Mouse (Mus musculus): Measurements from ENCODE around the gene Cd38. TPM values are rescaled to one million over a fixed set of nuclear protein-coding genes. Genes with fewer than 3 reads are reported as not detected.

The Cd38 gene
- 6.1 and 7.5 TPM in 2 replicates for polyA plus RNA-seq (2012; rRNA removed)

DNA sequence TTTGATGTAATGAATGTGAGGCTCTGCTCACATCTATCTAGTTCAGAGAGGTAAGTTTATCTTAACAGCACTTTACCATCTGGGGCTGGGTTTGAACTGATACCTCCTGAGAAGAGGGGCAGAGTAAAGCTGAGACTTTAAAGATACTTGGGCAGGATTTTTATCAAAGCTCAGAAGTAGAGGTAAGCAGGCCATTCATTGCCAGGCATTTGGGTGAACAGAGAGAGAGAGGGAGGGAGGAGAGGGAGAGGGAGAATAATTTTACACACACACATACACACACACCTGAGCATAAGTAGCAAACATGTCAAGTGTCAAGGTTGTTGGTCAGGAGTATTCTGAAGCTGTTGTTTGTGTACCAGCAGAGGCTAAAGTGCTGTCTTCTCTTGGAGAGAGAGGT, at the start of gene Cd38:
TSS of gene Cd38 (plus strand) at position 301 of the 400 bp plus-strand sequence.
- no peak for DNase-seq (ENCODE audit: extremely low spot score in 1 of 2, low spot score in 1 of 2)

DNA sequence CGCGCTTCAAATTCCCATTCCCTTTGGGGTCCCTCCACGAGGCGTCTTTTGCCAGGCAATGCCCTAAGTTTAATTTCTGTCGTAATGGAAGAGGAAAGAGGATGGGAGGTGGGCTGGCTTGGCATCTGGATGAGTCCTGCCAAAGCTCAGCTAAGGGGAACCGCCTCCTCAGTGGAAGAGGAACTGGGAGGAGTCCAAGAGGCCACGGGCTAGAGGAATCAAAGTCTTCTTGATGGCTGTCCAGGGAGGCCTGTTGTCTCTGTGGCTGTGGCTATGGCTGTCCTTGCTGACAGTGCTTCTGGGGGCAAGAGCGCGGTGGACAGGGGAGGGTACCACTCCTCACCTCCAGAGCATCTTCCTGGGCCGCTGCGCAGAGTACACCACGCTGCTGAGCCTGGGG, 49.7 kb upstream of the Cd38 start, which contains the start of gene Bst1:
TSS of gene Bst1 (plus strand) at position 191 of the 400 bp plus-strand sequence.
- DNase-seq (ENCODE audit: extremely low spot score in 1 of 2, low spot score in 1 of 2): no peak

DNA sequence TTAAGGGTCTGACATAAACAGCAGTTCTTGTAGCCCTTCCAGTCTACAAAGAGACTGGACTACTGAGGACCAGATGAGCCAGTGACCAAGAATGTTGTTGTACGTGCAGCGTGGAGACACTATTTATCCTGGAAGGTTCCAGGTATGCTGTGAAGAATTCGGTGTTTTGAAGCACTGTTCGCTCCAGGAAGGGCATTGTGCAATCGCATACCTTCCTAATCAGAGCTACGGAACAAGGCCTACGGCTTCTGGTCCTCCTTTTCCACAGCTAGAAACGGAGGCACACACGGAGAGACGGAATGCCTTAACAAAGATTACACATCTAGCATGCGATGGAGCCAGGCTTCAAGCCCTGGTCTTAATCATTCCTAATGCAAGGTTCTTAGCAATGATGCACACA, 47.6 kb upstream of the Cd38 start:
- DNase-seq (ENCODE audit: extremely low spot score in 1 of 2, low spot score in 1 of 2): no peak

DNA sequence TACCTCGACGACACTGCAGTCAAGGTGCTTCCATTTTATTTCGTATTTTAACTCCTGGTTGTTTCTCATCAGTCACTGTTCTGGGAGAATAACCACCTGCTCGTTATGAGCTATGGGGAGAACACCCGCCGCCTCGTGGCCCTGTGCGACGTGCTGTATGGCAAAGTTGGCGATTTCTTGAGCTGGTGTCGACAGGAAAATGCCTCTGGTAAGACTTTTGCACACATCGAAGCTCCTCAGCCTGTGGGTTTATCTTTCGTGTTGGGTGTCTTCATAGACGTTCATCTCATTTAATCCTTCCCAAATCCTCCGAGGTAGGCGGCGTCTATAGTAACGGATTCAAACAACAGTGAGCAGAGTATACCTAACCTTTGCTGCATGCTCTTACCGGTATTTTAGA, 46.8 kb upstream of the Cd38 start, which contains the start of gene Fbxl5:
TSS of gene Fbxl5 (minus strand) at position 101 of the 400 bp plus-strand sequence.
- DNase-seq (ENCODE audit: extremely low spot score in 1 of 2, low spot score in 1 of 2): no peak

DNA sequence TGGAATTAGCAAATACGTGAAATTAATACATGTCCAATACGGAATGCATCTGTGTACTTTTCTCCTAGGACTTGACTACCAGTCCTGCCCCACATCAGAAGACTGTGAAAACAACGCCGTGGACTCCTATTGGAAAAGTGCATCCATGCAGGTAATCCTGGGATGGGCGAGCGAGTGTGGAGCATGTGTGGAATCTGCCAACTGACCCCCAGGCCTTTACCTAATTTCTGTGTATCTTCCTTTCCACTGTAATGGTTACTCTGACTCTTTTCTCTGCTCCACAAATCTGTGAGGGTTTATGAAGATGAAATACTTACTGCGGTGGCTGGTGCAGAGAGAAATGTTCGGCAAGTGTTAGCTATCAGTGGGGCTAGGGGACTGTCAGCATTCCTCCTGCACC, 46.2 kb upstream of the Cd38 start:
- no peak for DNase-seq (ENCODE audit: extremely low spot score in 1 of 2, low spot score in 1 of 2)

DNA sequence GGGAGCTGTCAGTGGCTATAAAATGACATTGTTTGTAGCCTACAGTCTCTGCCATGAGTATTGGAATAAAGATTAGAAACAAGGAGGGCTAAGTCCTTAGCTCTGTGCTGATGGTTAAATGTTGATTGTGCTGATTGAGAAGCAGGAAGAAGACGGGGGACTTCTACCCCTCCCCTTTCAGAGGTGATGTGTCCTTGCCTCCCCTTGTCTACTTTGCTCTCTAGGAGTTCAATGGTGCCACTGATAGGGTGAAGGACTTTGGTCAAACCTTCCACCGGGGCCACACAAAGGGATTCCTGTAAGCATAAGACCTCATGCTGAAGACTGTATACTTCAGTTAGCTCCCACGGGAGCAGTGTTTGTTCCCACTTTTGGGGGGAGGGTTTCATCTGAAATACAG, 45.5 kb upstream of the Cd38 start:
- no peak for DNase-seq (ENCODE audit: extremely low spot score in 1 of 2, low spot score in 1 of 2)

DNA sequence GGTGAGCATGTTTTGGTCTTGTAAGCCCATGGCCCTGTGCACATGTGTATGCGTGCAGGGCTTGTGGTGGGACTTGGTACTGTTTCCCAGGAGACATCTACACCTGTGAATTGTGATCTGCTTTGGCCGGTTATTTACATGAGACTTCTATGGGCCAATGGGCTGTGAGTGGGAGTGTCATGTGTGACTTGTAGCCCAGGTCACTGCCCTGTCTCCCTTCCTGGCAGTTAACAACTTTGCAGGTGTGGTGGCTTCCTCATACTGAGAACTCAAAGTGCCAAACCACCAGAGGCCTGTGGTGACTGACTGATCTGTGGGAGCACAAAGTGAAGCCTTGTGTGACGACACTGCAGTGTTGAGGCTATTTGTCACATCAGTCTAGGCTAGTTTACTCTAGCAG, 43.8 kb upstream of the Cd38 start:
- no peak for DNase-seq (ENCODE audit: extremely low spot score in 1 of 2, low spot score in 1 of 2)

DNA sequence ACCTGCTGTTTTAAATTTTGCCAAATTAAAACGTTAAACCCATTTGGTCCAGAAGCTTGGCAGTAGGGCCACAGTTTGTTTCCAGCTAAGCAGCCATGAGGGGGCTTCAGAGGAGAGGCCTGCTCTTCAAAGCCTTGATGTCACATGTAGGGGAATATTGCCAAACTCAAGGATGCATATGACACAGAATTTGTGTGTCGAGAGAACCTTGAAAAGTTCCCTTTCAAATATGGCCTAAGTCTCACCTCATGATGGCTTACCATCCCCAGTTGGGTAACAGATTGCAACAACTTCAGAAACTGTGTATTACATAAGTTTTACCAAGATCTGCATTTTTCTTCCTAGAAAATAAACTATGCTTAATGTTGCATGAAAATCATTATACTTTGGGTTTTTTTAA, 41.5 kb upstream of the Cd38 start:
- no peak for DNase-seq (ENCODE audit: extremely low spot score in 1 of 2, low spot score in 1 of 2)

DNA sequence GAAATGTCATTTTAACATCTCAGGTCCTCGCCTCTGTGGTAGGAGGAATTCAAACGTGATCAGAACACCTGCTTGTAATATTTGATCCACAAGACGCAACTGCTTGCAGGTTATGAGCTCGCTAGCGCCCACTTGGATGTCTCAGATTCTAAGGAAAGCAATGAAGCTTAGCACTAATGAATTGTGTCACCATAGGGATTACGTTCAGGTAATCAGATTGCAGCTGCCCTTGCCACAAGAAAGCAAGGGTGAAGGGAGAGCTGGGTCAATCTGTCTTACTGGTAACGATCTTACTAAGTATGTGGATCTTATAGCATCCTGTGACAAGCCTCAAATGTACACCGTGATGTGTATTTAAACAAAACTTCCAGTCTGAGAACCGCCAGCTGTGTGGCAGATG, 41.0 kb upstream of the Cd38 start:
- no peak for DNase-seq (ENCODE audit: extremely low spot score in 1 of 2, low spot score in 1 of 2)

DNA sequence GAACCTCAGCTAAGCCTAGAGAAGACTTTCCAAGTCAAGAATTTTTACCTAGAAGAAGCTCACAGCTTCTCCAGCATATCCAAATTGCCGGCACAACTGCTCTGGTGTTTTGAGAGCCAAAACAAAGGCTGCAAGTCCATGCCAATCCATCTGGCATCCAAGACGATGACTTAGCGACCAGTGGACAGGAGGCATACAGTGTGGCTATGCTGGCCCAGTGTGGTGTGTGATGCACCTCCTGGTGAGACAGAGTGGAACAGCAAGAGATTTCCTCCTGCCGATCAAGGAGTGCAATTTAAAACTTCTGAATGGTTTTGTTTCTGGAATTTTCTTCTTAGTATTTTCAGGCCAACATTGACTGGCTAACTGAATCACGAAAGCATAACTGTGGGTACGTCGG, 31.8 kb upstream of the Cd38 start:
- DNase-seq (ENCODE audit: extremely low spot score in 1 of 2, low spot score in 1 of 2): no peak

DNA sequence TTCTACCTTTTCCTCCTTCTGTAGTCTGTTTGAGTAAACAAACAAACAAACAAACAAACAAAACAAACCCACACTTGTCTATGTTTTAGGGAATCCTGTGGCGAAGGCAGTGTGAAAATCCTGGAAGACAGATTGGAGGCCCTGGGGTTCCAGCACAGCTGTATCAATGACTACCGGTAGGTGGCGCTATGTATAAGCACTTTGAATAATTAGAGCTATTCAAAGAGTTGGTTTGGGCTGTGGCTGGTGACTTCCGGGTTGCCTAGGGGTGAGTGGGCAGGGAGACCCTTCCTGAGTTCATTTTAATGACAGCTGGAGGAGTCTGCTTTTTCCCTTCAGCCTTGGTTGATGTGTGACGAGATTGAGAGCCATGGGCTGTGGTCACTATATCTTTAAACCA, 31.0 kb upstream of the Cd38 start:
- DNase-seq (ENCODE audit: extremely low spot score in 1 of 2, low spot score in 1 of 2): peak in 1 of 2 experiments; percentile 80

DNA sequence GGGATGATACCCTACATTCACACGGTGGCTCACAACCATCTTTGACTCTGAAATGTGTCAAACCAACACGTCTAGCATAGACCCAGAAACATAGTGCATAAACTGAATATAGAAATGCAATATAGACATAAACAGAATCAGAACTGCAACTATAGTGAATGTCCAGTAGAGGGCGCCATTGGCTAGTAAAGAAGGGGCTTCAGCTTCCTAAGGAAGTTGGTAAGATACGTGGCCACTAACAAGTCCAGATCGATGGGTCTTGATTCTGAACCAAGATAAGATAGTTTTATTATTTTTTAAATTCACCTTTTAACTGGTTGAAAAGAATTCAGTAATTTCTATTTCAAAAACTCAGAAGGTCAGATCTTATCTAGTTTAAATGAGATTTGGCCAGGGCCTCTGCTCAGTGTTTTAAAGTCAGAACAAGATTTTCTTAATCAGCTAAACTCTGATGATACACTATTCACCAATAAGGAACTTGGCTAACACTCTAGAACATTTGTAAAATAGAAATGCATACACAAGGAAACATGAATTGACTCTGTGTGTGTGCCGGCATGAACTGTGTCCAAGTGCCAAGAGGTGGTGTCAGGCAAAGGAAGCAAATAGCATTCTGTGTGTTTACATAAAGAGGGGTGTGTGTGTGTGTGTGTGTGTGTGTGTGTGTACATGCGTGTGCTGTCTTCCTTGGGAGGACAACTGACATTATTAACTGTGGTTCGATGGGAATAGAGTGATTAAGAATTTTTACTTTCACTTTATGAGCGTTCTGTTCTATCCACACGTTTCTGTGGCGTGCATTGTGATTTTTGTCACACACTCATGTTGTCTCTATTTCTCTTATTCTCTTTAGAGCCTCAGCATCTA, 27.0 kb upstream of the Cd38 start:
- peak in 1 of 2 experiments; percentile 73 for DNase-seq (ENCODE audit: extremely low spot score in 1 of 2, low spot score in 1 of 2)

DNA sequence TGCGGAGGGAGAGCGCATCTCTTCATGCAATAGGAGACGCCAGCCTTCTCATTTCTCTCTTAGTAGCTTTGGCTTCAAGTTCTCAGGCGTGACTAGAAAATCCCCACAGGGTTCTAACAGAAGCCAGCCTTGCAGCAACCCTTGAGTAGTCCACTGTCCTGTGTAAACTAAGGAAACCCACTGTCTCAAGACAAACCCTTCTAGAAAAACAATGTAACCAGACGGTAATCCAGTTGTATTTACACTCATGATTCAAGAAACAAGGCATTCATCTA, 26.4 kb upstream of the Cd38 start:
- no peak for DNase-seq (ENCODE audit: extremely low spot score in 1 of 2, low spot score in 1 of 2)

DNA sequence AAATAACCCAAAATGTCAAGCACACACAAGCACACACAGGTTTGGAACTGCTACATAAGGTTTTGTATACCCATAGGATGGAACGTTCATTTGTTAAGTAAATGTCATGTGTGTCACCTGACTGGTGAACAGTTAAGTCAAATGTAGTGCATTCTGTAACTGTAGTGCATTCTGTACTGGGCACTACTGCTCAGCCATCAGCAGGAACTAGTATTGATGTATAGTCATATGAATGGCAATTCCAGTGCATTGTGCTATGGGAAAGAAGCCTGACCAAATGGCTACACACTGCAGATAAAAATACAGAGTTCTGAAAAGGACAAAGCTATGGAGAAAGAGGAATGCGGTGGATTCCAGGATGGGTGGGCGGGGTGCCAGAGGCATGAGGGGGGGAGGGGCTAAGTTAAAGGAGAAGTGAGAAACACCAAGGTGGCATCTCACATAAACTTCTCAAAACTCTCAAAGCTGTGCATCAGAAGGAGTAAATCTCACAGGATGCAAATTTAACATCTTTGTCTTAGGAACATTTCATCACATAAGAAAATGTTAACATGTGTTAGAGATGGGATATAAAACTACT, 25.7 kb upstream of the Cd38 start:
- DNase-seq (ENCODE audit: extremely low spot score in 1 of 2, low spot score in 1 of 2): no peak

DNA sequence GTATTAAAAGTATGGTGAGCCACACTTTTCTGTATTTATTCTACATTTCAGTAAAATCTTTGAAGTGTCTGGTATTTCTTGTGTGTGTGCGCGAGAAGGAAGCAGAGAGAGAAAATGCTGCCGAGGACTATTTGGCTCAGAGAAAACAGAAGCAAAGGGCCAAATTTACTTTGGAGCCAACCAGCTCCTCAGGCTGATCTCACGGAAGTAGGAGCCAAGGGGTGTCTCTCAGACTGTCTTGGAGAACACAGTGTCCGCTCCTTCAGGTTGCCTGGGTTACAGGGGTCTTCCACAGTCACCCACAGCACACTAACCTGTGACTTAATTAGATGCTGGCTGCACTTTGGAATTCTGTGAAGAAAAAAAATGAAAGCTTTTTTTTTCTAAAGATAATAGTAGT, 23.3 kb upstream of the Cd38 start:
- no peak for DNase-seq (ENCODE audit: extremely low spot score in 1 of 2, low spot score in 1 of 2)

DNA sequence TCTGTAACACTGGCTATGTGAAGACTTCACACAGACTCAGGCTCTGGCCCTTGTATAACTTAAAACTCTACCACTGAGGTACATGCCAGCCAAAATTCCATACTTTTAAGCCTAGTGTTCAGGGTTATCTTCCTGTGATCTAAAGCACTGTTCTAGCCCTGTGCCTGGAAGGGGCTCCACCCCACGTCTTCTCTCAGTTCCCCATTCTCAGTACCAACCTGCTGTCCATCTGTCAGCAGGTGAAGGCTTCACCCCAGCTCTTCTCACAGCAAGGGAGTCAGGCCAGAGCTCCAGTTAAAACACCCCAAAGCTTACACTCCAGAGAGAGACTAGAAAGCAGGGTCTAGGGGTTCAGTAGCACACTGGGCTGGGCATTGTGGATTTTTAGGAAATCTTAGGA, 22.7 kb upstream of the Cd38 start:
- no peak for DNase-seq (ENCODE audit: extremely low spot score in 1 of 2, low spot score in 1 of 2)

DNA sequence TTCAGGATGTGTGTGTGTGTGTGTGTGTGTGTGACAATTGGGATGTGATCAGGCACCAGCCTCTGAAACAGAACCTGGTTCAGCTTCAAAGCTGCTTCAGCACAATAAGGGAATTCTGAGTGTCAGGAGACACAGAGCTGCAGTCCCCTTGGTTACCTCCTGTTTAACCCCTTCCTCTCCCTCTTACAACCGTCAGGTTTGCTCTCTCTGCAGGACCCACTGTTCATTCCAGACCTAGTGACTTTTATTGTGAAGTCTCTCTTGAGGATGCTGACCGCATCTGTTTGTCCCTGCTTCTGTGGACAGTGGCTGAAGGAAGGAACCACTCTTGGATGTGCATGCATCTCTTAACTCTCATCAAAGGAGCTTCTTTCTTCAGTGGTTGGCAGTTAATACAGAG, 22.1 kb upstream of the Cd38 start:
- DNase-seq (ENCODE audit: extremely low spot score in 1 of 2, low spot score in 1 of 2): no peak

DNA sequence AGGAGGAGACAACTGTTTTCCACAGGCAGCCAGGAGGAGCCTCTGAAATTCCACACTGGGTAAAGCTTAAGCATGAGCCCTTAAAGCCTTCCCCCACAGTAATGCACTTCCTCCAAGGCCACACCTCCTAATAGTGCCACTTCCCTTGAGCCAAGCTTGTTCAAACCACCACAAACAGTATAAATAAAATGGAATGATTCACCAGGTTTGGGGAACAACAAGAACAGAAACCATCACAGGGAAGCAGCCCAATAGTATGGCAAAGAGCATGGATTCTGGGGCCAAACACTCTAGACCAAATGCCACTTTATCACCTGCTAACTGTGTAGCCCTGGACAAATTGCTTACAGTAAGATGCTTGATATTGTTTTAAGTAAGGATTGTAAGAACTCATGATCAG, 20.8 kb upstream of the Cd38 start:
- DNase-seq (ENCODE audit: extremely low spot score in 1 of 2, low spot score in 1 of 2): no peak

DNA sequence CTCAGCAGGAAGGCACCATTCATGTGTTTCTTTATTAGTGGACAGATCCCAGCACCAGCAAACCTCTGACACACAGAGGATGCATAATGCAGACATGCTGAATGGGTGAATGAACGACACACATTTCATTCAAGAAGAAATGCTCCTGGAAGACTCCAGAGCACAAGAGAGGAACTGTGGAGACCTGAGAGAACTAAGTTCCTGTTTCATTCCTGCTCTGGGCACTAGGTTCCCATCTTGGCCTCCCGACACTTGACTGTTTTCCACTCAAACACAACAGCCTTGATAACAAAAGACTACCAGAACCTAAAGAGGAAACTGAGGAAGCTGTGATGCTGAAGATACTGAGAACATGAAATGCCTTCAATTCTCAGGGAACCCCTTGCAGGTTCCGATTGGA, 20.1 kb upstream of the Cd38 start:
- DNase-seq (ENCODE audit: extremely low spot score in 1 of 2, low spot score in 1 of 2): no peak

DNA sequence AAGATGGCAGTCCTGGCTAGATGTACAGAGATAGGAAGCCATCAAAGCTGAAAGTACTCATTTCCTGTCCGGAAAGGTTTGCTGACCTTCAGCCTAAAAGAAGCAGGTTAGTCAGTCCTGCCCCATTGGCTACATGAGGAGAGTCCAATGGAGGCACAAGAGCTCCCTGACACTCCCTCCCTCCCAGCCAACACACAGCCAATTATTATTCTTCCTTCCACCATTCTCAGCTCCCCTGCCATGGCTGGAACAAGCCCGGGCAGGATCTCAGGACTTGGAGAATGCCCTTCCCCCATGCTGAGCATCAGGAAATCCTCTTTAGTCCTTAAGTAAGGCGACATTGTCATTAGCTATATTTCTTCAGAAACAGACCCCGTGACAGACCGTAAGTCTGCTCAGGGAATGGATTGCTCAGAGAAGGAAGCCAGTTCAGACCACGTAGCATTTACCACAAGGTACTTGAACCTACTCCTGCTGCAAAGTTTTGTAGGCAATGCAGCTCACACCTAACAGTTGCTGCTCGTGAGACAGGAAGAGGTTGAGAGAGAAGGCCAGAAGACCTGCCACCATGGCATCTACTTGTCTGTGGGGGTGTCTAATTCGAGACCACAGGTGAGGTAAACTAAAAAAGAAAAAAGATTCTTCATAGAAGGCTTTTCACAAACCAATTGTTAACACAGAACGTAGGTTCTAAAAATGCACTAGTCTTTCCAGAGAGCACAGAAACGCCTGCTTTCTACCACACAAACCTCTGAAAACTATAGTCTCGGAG, 15.1 kb upstream of the Cd38 start:
- no peak for DNase-seq (ENCODE audit: extremely low spot score in 1 of 2, low spot score in 1 of 2)

DNA sequence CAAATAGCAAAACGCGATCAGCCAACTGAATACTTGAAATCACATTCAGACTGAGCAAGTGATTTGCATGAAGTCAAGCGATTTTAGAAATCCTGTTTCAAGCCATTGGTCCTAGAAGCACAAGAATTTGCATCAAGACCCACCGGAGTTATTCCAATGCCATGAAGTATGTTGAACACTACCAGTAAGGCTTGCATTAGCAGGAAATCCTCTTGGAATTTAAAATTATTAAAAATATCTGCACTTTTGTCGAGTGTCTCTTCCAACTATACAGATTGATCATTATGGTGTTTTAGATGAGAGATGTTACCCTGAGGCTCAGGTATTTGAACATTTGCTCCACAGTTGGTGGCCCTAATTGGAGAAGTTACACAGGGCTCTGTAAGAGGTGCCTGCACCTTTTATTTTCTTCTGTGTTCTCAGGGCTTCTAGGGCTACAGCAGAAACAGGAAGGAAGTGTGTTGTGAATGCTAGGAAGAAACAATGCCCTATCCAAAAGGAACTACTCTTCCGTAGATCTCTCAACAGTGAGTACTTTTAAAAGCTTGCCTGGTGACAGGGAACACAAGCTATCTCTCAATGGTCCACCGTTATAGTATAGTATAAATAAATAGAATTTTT, 14.4 kb upstream of the Cd38 start:
- DNase-seq (ENCODE audit: extremely low spot score in 1 of 2, low spot score in 1 of 2): no peak
